Mouse (Mus musculus) ES-Bruce4 (cell line): ENCODE measurements around the gene Rasgef1b. TPM values are rescaled to one million over a fixed set of nuclear protein-coding genes. Genes with fewer than 3 reads are reported as not detected.

Source experiments
- H3K27ac ChIP-seq: 2 replicates; pipeline ENCODE4 v1.5.1; 2012; ENCODE audit warnings: low read length, inconsistent platforms; ENCODE audit not compliant: insufficient read depth
- H3K27me3 ChIP-seq: 2 replicates; pipeline ENCODE4 v1.6.1; 2012; ENCODE audit warnings: mild to moderate bottlenecking, low read length, inconsistent platforms; ENCODE audit not compliant: control insufficient read depth, poor library complexity, insufficient read depth, severe bottlenecking
- H3K36me3 ChIP-seq: 2 replicates; pipeline ENCODE4 v1.6.1; 2012; ENCODE audit warnings: inconsistent platforms, mild to moderate bottlenecking, low read length, moderate library complexity; ENCODE audit not compliant: control insufficient read depth, poor library complexity, insufficient read depth, severe bottlenecking
- H3K4me1 ChIP-seq: one replicate; pipeline ENCODE4 v1.8.1; 2011; ENCODE audit warnings: low read length; ENCODE audit not compliant: control insufficient read depth, insufficient read depth
- H3K4me3 ChIP-seq: 2 replicates; pipeline ENCODE4 v1.5.1; 2011; ENCODE audit warnings: low read depth, mild to moderate bottlenecking, low read length
- H3K9ac ChIP-seq: 2 replicates; pipeline ENCODE4 v1.6.1; 2012; ENCODE audit warnings: low read depth, mild to moderate bottlenecking, inconsistent platforms; ENCODE audit not compliant: poor library complexity, severe bottlenecking
- H3K9me3 ChIP-seq: replicated peaks from 2 replicates; pipeline ENCODE4 v1.6.1; 2012; ENCODE audit warnings: mild to moderate bottlenecking, low read length, inconsistent platforms; ENCODE audit not compliant: control insufficient read depth, poor library complexity, insufficient read depth, severe bottlenecking
- CTCF ChIP-seq: IDR thresholded peaks from one replicate; pipeline ENCODE4 v1.8.1; 2011; ENCODE audit warnings: low read depth, low read length
- EP300 ChIP-seq: IDR thresholded peaks from 2 replicates; pipeline ENCODE4 v1.6.1; 2011; ENCODE audit warnings: low read depth, low read length; ENCODE audit not compliant: insufficient read depth
- POLR2A ChIP-seq: IDR thresholded peaks from one replicate; pipeline ENCODE4 v1.8.1; 2011; ENCODE audit warnings: low read length; ENCODE audit not compliant: insufficient read depth
- polyA plus RNA-seq: library from polyadenylated mRNA; stranded (reverse); fragments of >200 nt; gene quantifications from 2 replicates; pipeline ENCODE4 v1.2.4, GENCODE M21; 2011; ENCODE audit warnings: low read depth; ENCODE audit not compliant: missing spikeins, insufficient read depth, insufficient read length

The Rasgef1b gene
- polyA plus RNA-seq, 1 experiment: 1.9 TPM

DNA sequence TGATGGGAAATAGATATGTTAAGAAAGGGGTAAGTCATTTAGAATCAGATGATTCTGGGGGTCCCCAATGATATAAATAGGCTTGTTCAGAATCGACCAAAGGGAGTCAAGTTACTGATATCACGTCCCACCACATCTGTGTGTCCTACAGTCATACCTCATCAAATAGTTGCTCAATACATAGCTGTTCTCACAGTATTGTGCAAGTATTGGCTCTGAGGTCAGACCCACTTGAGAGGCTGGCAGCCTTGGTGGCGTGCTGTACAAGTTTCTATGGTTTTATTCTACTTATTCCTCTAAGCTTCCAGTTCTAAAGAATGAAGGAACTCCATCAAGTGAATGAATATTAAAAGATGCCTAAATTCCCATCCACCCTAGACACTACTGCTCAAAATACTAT is 445.2 kb downstream of the Rasgef1b start:
- H3K4me3 ChIP-seq: no peak overlapping the region
- no peak overlapping the region for H3K27ac ChIP-seq
- H3K9ac ChIP-seq: no peak overlapping the region
- H3K4me1 ChIP-seq: no peaks in the 10 kb centered on the region
- H3K27me3 ChIP-seq: no peaks in the 10 kb centered on the region
- H3K36me3 ChIP-seq: no peaks in the 10 kb centered on the region
- TF ChIP-seq CTCF (no peak), EP300 (no peak), POLR2A (no peak)
- H3K9me3 ChIP-seq: no peaks in the 10 kb centered on the region

- H3K27ac ChIP-seq: no peak overlapping the region
- TF ChIP-seq POLR2A (no peak), EP300 (no peak), CTCF (no peak)
- H3K9ac ChIP-seq: no peak overlapping the region
- H3K4me3 ChIP-seq: no peak overlapping the region
- H3K27me3 ChIP-seq: no peaks in the 10 kb centered on the region
- no peaks in the 10 kb centered on the region for H3K4me1 ChIP-seq
- H3K36me3 ChIP-seq: no peaks in the 10 kb centered on the region
- no peaks in the 10 kb centered on the region for H3K9me3 ChIP-seq
Observed at GRCm38 (mm10) chr5:99280536-99280935, 448.3 kb downstream of the Rasgef1b start.

DNA sequence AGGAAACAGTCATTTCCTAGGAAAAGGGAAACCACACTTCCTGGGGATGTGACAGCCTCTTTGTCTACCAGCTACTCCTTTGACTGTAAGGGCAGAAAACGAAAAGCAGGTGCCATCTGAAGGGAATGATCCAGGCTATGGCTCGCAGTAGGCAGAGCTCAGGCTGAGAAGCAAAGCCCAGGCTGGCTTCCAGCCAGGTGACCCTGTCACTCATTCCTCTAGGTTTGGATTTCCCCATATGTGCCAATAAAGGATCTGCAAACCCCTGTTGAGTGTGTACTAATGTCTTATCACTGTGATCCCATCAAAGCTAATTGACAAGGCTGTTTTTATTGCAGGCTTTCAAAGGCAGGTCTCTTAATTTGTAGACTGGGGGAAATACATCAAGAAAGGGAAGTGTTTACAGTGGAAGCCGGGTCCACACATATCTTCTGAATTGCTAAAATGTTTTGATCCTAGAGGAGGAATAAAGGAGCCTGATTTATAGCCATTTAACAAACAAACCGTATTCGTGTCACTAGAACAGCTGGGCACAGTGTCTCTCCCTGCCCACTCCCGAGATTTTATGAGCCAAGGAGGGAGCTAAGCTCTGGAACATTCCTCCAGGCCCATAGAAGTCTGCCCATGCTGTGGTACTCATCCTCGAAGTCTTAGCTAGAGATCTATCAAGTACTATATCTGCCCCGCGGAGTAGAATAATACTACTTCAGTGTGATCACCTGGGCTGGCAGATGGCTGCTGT is 449.7 kb downstream of the Rasgef1b start:
- H3K9ac ChIP-seq: no peak overlapping the region
- TF ChIP-seq EP300 (no peak), CTCF (no peak), POLR2A (no peak)
- H3K27ac ChIP-seq: no peak overlapping the region
- H3K27me3 ChIP-seq: no peaks in the 10 kb centered on the region
- H3K4me3 ChIP-seq: no peak overlapping the region
- no peaks in the 10 kb centered on the region for H3K4me1 ChIP-seq
- no peaks in the 10 kb centered on the region for H3K36me3 ChIP-seq
- H3K9me3 ChIP-seq: no peaks in the 10 kb centered on the region

DNA sequence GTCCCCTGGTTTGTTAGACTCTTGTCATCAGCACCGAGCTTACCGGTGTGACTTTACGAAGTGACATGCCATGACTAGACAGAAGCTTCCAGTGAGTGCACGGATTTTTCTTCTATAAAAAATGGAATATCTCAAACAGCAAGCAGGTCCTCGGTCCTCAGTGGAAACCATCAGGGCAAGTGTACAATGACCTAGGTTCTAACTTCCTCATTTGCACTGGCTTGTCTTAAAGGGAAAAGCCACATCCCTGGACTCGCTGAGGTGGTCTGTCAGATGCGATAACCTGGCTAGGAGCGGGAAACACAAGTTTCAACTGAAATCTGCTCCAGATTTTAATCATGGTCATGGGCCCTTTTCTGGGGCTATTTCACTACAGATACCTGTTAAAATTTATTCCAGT is 450.5 kb downstream of the Rasgef1b start:
- H3K36me3 ChIP-seq: no peaks in the 10 kb centered on the region
- TF ChIP-seq EP300 (no peak), CTCF (no peak), POLR2A (no peak)

GRCm38 (mm10) chr5:99277536-99277935 is 451.3 kb downstream of the Rasgef1b start:
- no peaks in the 10 kb centered on the region for H3K4me1 ChIP-seq
- no peak for TF ChIP-seq CTCF
- TF ChIP-seq EP300: no peak
- TF ChIP-seq POLR2A: no peak
- no peaks in the 10 kb centered on the region for H3K27me3 ChIP-seq
- H3K9me3 ChIP-seq: no peaks in the 10 kb centered on the region
- no peaks in the 10 kb centered on the region for H3K36me3 ChIP-seq
- H3K27ac ChIP-seq: no peak overlapping the region
- H3K9ac ChIP-seq: no peak overlapping the region
- H3K4me3 ChIP-seq: no peak overlapping the region

More for the DNA sequence above, 450.5 kb downstream of the Rasgef1b start:
- Histone ChIP-seq H3K9me3 (no peaks in the 10 kb centered on the region), H3K4me1 (no peaks in the 10 kb centered on the region), H3K27me3 (no peaks in the 10 kb centered on the region), H3K9ac (no peak overlapping the region), H3K4me3 (no peak overlapping the region), H3K27ac (no peak overlapping the region)

DNA sequence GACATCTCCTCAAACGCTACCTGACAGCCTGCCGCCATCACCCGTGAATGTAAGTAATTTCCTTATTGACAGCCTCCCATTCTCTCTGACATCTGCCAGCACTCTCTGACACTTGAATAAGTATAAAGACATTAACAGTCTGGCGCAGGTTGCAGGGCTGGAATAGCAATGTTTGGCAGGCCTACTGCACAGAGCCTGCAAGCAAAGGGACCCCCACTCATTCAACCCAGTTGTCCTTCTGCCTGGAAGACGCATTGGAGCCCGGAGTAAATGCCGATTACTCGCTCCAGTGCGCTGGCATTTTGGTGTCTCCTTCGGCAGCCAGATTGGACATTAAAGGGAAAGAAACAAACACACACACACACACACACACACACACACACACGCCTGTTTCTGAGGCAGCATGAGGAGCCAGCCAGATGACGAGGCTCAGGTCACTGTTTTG is 454.7 kb downstream of the Rasgef1b start:
- no peaks in the 10 kb centered on the region for H3K9me3 ChIP-seq
- H3K4me1 ChIP-seq: no peaks in the 10 kb centered on the region
- H3K27me3 ChIP-seq: no peaks in the 10 kb centered on the region
- H3K4me3 ChIP-seq: no peak overlapping the region
- no peak overlapping the region for H3K27ac ChIP-seq
- TF ChIP-seq CTCF: no peak
- no peak for TF ChIP-seq EP300
- TF ChIP-seq POLR2A: no peak
- no peaks in the 10 kb centered on the region for H3K36me3 ChIP-seq
- H3K9ac ChIP-seq: no peak overlapping the region
